Mouse (Mus musculus) C2C12 (cell line): Measurements from ENCODE around the gene Ltbp1.

Experiments
- CEBPB ChIP-seq: IDR thresholded peaks from one replicate; pipeline ENCODE4 v1.6.1; 2011; ENCODE audit warnings: low read depth, mild to moderate bottlenecking, control low read depth, moderate library complexity
- CTCF ChIP-seq: IDR thresholded peaks from one replicate; pipeline ENCODE4 v1.5.1; 2011; ENCODE audit not compliant: control insufficient read depth, insufficient read depth, insufficient read length
- FOSL1 ChIP-seq: IDR thresholded peaks from one replicate; pipeline ENCODE4 v1.8.0; 2011; ENCODE audit warnings: mild to moderate bottlenecking, low read length; ENCODE audit not compliant: poor library complexity, insufficient read depth, severe bottlenecking
- MAX ChIP-seq: IDR thresholded peaks from one replicate; pipeline ENCODE4 v1.6.1; 2011; ENCODE audit warnings: mild to moderate bottlenecking, control low read depth
- MYOD1 ChIP-seq: IDR thresholded peaks from one replicate; pipeline ENCODE4 v1.6.1; 2011; ENCODE audit warnings: low read depth; ENCODE audit not compliant: control insufficient read depth, insufficient read length
- MYOG ChIP-seq: IDR thresholded peaks from one replicate; pipeline ENCODE4 v1.6.1; 2011; ENCODE audit not compliant: control insufficient read depth, insufficient read length; ENCODE audit errors: extremely low read depth
- USF1 ChIP-seq: IDR thresholded peaks from one replicate; pipeline ENCODE4 v1.6.1; 2011; ENCODE audit warnings: low read depth, mild to moderate bottlenecking, control low read depth, moderate library complexity

- no peak for TF ChIP-seq MAX
- no peak for TF ChIP-seq CTCF
- TF ChIP-seq MYOD1: no peak
- TF ChIP-seq USF1: no peak
- TF ChIP-seq CEBPB: no peak
- no peak for TF ChIP-seq MYOG
- TF ChIP-seq FOSL1: no peak
Measured at GRCm38 (mm10) chr17:75133983-75134382, 128.6 kb downstream of the Ltbp1 start.
